Mouse (Mus musculus): ENCODE measurements around the gene Micall1.

- TF ChIP-seq CTCF (conservative IDR thresholded peaks at IDR 0.05; ENCODE audit: low read length) (no peak), POU5F1 (IDR thresholded peaks at IDR 0.05; ENCODE audit: borderline replicate concordance, low read length) (no peak)
Observed at GRCm38 (mm10) chr15:79119491-79119890, 10.8 kb downstream of the Micall1 start.

All from E14TG2a.4 (cell line).